Mouse (Mus musculus) MEL (cell line): ENCODE data around the gene Psmc3. TPM values are rescaled to one million over a fixed set of nuclear protein-coding genes. Genes with fewer than 3 reads are reported as not detected.
"Not testable (repeated sequence)": the region's sequence is repeated elsewhere in the genome, so short reads cannot be mapped to it uniquely, and the experiment has no call there.

Experiments
- DNase-seq: peaks from one replicate; pipeline ENCODE4 v3.0.0; 2011; ENCODE audit warnings: low read depth, low spot score
- H3K27ac ChIP-seq: 2 replicates; pipeline ENCODE4 v1.5.1; 2012; ENCODE audit warnings: low read depth, mild to moderate bottlenecking, control low read depth, low read length, moderate library complexity; ENCODE audit not compliant: control insufficient read depth
- H3K27me3 ChIP-seq, 2 experiments: fragments of 150-350 bp in 1 of 2; sonication (generic) in 1 of 2; 2 replicates each; pipeline ENCODE4 v1.6.1; 2012; ENCODE audit warnings: low read length in 2 of 2, mild to moderate bottlenecking in 2 of 2, improper control_type of control experiment in 1 of 2, moderate library complexity in 1 of 2; ENCODE audit not compliant: insufficient read depth in 2 of 2, control insufficient read depth in 1 of 2
- H3K36me3 ChIP-seq, 2 experiments: 2 replicates each; pipeline ENCODE4 v1.6.1; 2012 to 2014; ENCODE audit warnings: low read length in 2 of 2, improper control_type of control experiment in 1 of 2, inconsistent platforms in 1 of 2, mild to moderate bottlenecking in 1 of 2; ENCODE audit not compliant: insufficient read depth in 2 of 2, control insufficient read depth in 1 of 2
- H3K4me1 ChIP-seq, 2 experiments: fragments of 150-350 bp in 1 of 2; sonication (generic) in 1 of 2; 2 replicates each; pipeline ENCODE4 v1.6.1; 2012; ENCODE audit warnings: low read length in 2 of 2, improper control_type of control experiment in 1 of 2, mild to moderate bottlenecking in 1 of 2; ENCODE audit not compliant: insufficient read depth in 2 of 2, control insufficient read depth in 1 of 2
- H3K4me3 ChIP-seq, 2 experiments: fragments of 150-350 bp in 1 of 2; sonication (generic) in 1 of 2; 2 replicates each; pipeline ENCODE4 v1.5.1; 2012; ENCODE audit warnings: low read depth in 2 of 2, low read length in 2 of 2, mild to moderate bottlenecking in 2 of 2, moderate library complexity in 2 of 2, control low read depth in 1 of 2, improper control_type of control experiment in 1 of 2; ENCODE audit not compliant: control insufficient read depth in 1 of 2, insufficient read depth in 1 of 2
- H3K79me2 ChIP-seq: 2 replicates; pipeline ENCODE4 v1.6.1; 2012; ENCODE audit warnings: mild to moderate bottlenecking, low read length, moderate library complexity; ENCODE audit not compliant: control insufficient read depth, poor library complexity, insufficient read depth
- H3K9ac ChIP-seq: 2 replicates; pipeline ENCODE4 v1.6.1; 2012; ENCODE audit warnings: low read depth, mild to moderate bottlenecking, control low read depth, low read length, moderate library complexity; ENCODE audit not compliant: control insufficient read depth, poor library complexity, severe bottlenecking
- H3K9me3 ChIP-seq: fragments of 150-350 bp; sonication (generic); replicated peaks from 2 replicates; pipeline ENCODE4 v1.6.1; 2012; ENCODE audit warnings: mild to moderate bottlenecking, low read length, improper control_type of control experiment, moderate library complexity; ENCODE audit not compliant: insufficient read depth
- BHLHE40 ChIP-seq: IDR thresholded peaks from 2 replicates; pipeline ENCODE4 v1.6.1; 2012; ENCODE audit warnings: low read depth, mild to moderate bottlenecking, inconsistent platforms, low read length, improper control_type of control experiment, borderline replicate concordance
- CHD1 ChIP-seq: IDR thresholded peaks from 2 replicates; pipeline ENCODE4 v1.6.1; 2012; ENCODE audit warnings: low read depth, mild to moderate bottlenecking, inconsistent platforms, low read length, improper control_type of control experiment
- CTCF ChIP-seq, 3 experiments: IDR thresholded peaks in 2 of 3; conservative IDR thresholded peaks in 1 of 3; 2 replicates each; pipeline ENCODE4 v1.5.1; 2011 to 2012; ENCODE audit warnings: low read length in 3 of 3, low read depth in 2 of 3, mild to moderate bottlenecking in 2 of 3, improper control_type of control experiment in 1 of 3, inconsistent platforms in 1 of 3, mixed read lengths in 1 of 3, moderate library complexity in 1 of 3; ENCODE audit not compliant: control insufficient read depth in 1 of 3, insufficient read depth in 1 of 3, poor library complexity in 1 of 3, severe bottlenecking in 1 of 3
- GABPA ChIP-seq: IDR thresholded peaks from 2 replicates; pipeline ENCODE4 v1.6.1; 2012; ENCODE audit warnings: low read depth, mild to moderate bottlenecking, inconsistent platforms, low read length, improper control_type of control experiment, moderate library complexity
- KAT2A ChIP-seq: conservative IDR thresholded peaks from 2 replicates; pipeline ENCODE4 v1.6.1; 2012; ENCODE audit warnings: low read depth, low read length, improper control_type of control experiment, inconsistent platforms
- MEF2A ChIP-seq: IDR thresholded peaks from 2 replicates; pipeline ENCODE4 v1.6.1; 2014; ENCODE audit warnings: low read depth, mild to moderate bottlenecking, inconsistent platforms, low read length, improper control_type of control experiment; ENCODE audit not compliant: poor library complexity, insufficient replicate concordance, severe bottlenecking; ENCODE audit errors: extremely low read depth
- MYB ChIP-seq: IDR thresholded peaks from 2 replicates; pipeline ENCODE4 v1.6.1; 2011; ENCODE audit warnings: mild to moderate bottlenecking, low read depth, low read length, improper control_type of control experiment
- POLR2A ChIP-seq, 2 experiments: IDR thresholded peaks; 2 replicates each; pipeline ENCODE4 v1.6.1; 2011 to 2012; ENCODE audit warnings: low read length in 2 of 2, mild to moderate bottlenecking in 2 of 2, control low read depth in 1 of 2, improper control_type of control experiment in 1 of 2, low read depth in 1 of 2, moderate library complexity in 1 of 2; ENCODE audit not compliant: control insufficient read depth in 1 of 2, insufficient read depth in 1 of 2, poor library complexity in 1 of 2
- POLR2AphosphoS2 ChIP-seq: IDR thresholded peaks from 2 replicates; pipeline ENCODE4 v1.6.1; 2011; ENCODE audit warnings: low read length, improper control_type of control experiment
- POLR2AphosphoS5 ChIP-seq: IDR thresholded peaks from 2 replicates; pipeline ENCODE4 v1.6.1; 2012; ENCODE audit warnings: low read depth, borderline replicate concordance, mild to moderate bottlenecking, inconsistent platforms, low read length, moderate library complexity, mixed read lengths
- RCOR1 ChIP-seq: IDR thresholded peaks from 2 replicates; pipeline ENCODE4 v1.6.1; 2012; ENCODE audit warnings: low read depth, mild to moderate bottlenecking, inconsistent platforms, low read length, improper control_type of control experiment
- SMC3 ChIP-seq: IDR thresholded peaks from 2 replicates; pipeline ENCODE4 v1.6.1; 2011; ENCODE audit warnings: low read depth, low read length, improper control_type of control experiment
- TCF12 ChIP-seq: IDR thresholded peaks from 2 replicates; pipeline ENCODE4 v1.6.1; 2014; ENCODE audit warnings: low read depth, mild to moderate bottlenecking, inconsistent platforms, low read length, improper control_type of control experiment, moderate library complexity
- USF1 ChIP-seq: IDR thresholded peaks from 2 replicates; pipeline ENCODE4 v1.6.1; 2014; ENCODE audit warnings: low read depth, mild to moderate bottlenecking, inconsistent platforms, low read length, improper control_type of control experiment, moderate library complexity
- ZKSCAN1 ChIP-seq: IDR thresholded peaks from 2 replicates; pipeline ENCODE4 v1.6.1; 2012; ENCODE audit warnings: low read depth, mild to moderate bottlenecking, inconsistent platforms, low read length, improper control_type of control experiment, moderate library complexity
- ZNF384 ChIP-seq: IDR thresholded peaks from 2 replicates; pipeline ENCODE4 v1.6.1; 2012; ENCODE audit warnings: low read depth, mild to moderate bottlenecking, inconsistent platforms, low read length, improper control_type of control experiment
- polyA plus RNA-seq, 2 experiments: library from polyadenylated mRNA; stranded (reverse) in 1 of 2; unstranded in 1 of 2; fragments of >175 nt in 1 of 2; fragments of >200 nt in 1 of 2; gene quantifications; 2 replicates each; pipeline versions ENCODE4 v1.2.1 to v1.2.4; 2012; ENCODE audit warnings: low replicate concordance in 2 of 2, low read depth in 1 of 2; ENCODE audit not compliant: insufficient read length in 2 of 2, insufficient read depth in 1 of 2, missing spikeins in 1 of 2
- total RNA-seq: library from RNA; depleted of rRNA; stranded (reverse); fragments of 300-350 nt; gene quantifications from 2 replicates; pipeline ENCODE4 v1.2.3, GENCODE M21; 2012

Gene Psmc3
- total and polyA plus RNA-seq, 3 experiments, result 259 to 1,459 (median 428) TPM

DNA sequence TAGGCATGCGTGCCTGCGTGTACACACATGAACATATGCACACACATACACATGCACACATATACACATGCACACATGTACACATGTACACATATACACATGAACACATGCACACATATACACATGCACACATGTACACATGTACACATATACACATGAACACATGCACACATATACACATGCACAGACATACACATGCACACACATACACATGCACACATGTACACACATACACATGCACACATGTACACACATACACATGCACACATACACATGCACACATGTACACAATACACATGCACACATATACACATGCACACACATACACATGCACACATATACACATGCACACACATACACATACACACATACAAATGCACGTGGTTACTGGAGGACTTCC lies 58.0 kb downstream of the Psmc3 start:
- H3K36me3 ChIP-seq, H3K27ac ChIP-seq: not testable (repeated sequence)

DNA sequence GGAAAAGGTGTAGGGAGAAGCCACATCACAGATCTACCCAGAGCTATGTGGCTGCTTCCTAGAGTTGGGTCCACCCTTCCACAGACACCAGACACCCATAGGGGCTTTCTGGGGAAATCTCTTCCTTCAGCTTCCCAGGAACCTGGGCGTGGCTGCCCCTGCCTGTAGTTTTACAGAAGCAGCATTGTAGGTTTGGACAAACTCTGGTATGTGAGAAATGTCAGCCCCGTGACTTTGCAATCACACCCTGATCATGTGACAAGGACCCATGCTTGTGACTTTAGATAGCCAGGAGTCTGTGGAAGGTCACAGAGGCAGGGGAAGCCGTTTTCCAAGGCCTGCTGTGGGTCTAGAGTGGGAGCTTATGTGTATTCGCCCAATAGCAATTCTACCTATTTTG lies 58.7 kb downstream of the Psmc3 start:
- peaks cover 0 to 6% of the 10 kb centered on the region in 2 experiments; a peak in 2 of 4 replicates for H3K36me3 ChIP-seq
- H3K4me3 ChIP-seq, result no peak overlapping the region
- TF ChIP-seq KAT2A, result no peak
- no peak for TF ChIP-seq MEF2A
- TF ChIP-seq USF1, result peak; percentile 63
- TF ChIP-seq TCF12, result no peak
- H3K27me3 ChIP-seq, result no peaks in the 10 kb centered on the region
- peaks cover 2% of the 10 kb centered on the region; the same call in 1 of the 2 replicates for H3K79me2 ChIP-seq
- no peak overlapping the region for H3K9ac ChIP-seq
- no peak for DNase-seq
- H3K4me1 ChIP-seq, result peaks cover 0 to 5% of the 10 kb centered on the region in 2 experiments; a peak in 2 of 4 replicates
- no peaks in the 10 kb centered on the region for H3K9me3 ChIP-seq
- H3K27ac ChIP-seq, result no peak overlapping the region

More for the DNA sequence above, 58.0 kb downstream of the Psmc3 start:
- TF ChIP-seq POLR2AphosphoS5, result peak; percentile 94
- DNase-seq, H3K79me2 ChIP-seq, H3K9me3 ChIP-seq, H3K4me1 ChIP-seq, H3K9ac ChIP-seq, H3K4me3 ChIP-seq, H3K27me3 ChIP-seq: not testable (repeated sequence)

DNA sequence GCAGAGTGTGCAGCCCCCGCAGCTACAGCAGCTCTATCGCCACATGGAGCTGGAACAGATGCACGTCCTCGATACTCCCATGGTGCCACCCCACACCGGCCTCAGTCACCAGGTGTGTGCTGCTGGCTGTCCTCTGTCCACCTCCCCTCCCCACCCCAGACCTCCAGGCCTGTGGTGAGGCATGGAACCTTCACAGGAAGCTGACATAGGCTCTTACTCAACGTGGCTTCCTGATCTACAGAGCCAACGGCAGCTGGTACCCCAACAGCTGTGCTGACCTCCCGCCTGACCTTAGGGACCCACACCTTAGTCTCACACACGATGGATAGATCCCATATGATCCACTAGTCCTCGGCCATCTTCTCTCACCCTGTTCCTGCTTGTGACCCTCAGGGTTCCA lies 59.5 kb downstream of the Psmc3 start:
- H3K4me3 ChIP-seq, result no peak overlapping the region
- no peaks in the 10 kb centered on the region for H3K9me3 ChIP-seq
- H3K4me1 ChIP-seq, result peaks cover 0 to 5% of the 10 kb centered on the region in 2 experiments; a peak in 1 of 4 replicates
- peaks cover 0 to 3% of the 10 kb centered on the region in 2 experiments; a peak in 1 of 4 replicates for H3K36me3 ChIP-seq
- TF ChIP-seq ZNF384, result no peak
- no peak for TF ChIP-seq USF1
- no peaks in the 10 kb centered on the region for H3K27me3 ChIP-seq
- no peak for DNase-seq
- peaks cover 1% of the 10 kb centered on the region; the same call in 1 of the 2 replicates for H3K79me2 ChIP-seq
- no peak overlapping the region for H3K27ac ChIP-seq
- no peak overlapping the region for H3K9ac ChIP-seq

DNA sequence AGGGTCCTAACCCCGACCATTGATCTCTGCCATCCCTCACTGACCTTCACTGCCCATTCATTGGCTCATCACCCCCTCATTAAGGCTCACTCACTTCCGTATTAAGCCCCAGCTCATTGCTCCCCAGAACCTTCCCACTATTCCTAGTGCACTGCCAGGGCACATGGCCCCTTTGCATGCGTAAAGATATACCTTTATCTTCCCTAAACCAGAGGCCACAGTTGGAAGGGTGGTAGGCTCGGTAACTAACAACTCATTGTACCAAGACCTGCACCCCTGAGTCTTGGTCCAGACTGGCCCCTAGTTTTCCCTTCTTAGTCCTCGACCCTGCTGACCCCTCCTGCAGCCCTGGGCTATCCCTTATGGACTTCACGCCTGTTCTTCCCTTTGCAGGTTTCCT lies 60.0 kb downstream of the Psmc3 start:
- H3K27ac ChIP-seq, result no peak overlapping the region
- no peak overlapping the region for H3K9ac ChIP-seq
- H3K36me3 ChIP-seq, result peaks cover 0 to 3% of the 10 kb centered on the region in 2 experiments; a peak in 1 of 4 replicates

More for the DNA sequence above, 60.0 kb downstream of the Psmc3 start:
- no peak for DNase-seq
- Histone ChIP-seq H3K4me1 (peaks cover 0 to 5% of the 10 kb centered on the region in 2 experiments; a peak in 1 of 4 replicates), H3K79me2 (no peaks in the 10 kb centered on the region; the same call in 1 of the 2 replicates)
- TF ChIP-seq GABPA (no peak), CTCF (IDR thresholded peaks at IDR 0.05 in 2 of 3, conservative IDR thresholded peaks at IDR 0.05 in 1 of 3; ENCODE audit: control insufficient read depth in 1 of 3, insufficient read depth in 1 of 3, low read depth in 2 of 3, low read length in 3 of 3, poor library complexity in 1 of 3, severe bottlenecking in 1 of 3) (no peak), MYB (no peak), USF1 (no peak), KAT2A (no peak), POLR2AphosphoS2 (no peak), TCF12 (no peak), RCOR1 (no peak), ZKSCAN1 (no peak), SMC3 (no peak), POLR2A (IDR thresholded peaks at IDR 0.05; ENCODE audit: control insufficient read depth in 1 of 2, insufficient read depth in 1 of 2, low read depth in 1 of 2, low read length in 2 of 2, poor library complexity in 1 of 2) (no peak), BHLHE40 (no peak), CHD1 (no peak)
- TF ChIP-seq, all 39 proteins: peak for 0
- Histone ChIP-seq H3K27me3 (no peaks in the 10 kb centered on the region), H3K9me3 (no peaks in the 10 kb centered on the region), H3K4me3 (no peak overlapping the region)
